Mouse (Mus musculus) forebrain, embryonic 12.5 days (tissue): Measurements from ENCODE around the gene Rab23. TPM values are rescaled to one million over a fixed set of nuclear protein-coding genes. Genes with fewer than 3 reads are reported as not detected.

Source experiments
- ATAC-seq: fragments of 200-750 bp; cut with Nextera tagmentation; 2 replicates; pipeline ENCODE4 v1.8.0; 2017; ENCODE audit warnings: moderate TSS enrichment; ENCODE audit not compliant: low FRiP score
- H3K27ac ChIP-seq: fragments of 300-500 bp; sonication (generic); 2 replicates; pipeline ENCODE4 v1.5.1; 2016; ENCODE audit warnings: mild to moderate bottlenecking
- H3K27me3 ChIP-seq: fragments of 300-500 bp; sonication (generic); 2 replicates; pipeline ENCODE4 v1.6.1; 2016; ENCODE audit warnings: mild to moderate bottlenecking
- H3K36me3 ChIP-seq: fragments of 300-500 bp; sonication (generic); replicated peaks from 2 replicates; pipeline ENCODE4 v1.6.1; 2016; ENCODE audit warnings: mild to moderate bottlenecking
- H3K4me1 ChIP-seq: fragments of 300-500 bp; sonication (generic); 2 replicates; pipeline ENCODE4 v1.6.1; 2016
- H3K4me2 ChIP-seq: fragments of 300-500 bp; sonication (generic); 2 replicates; pipeline ENCODE4 v1.6.1; 2016; ENCODE audit warnings: mild to moderate bottlenecking, moderate library complexity
- H3K4me3 ChIP-seq: fragments of 300-500 bp; sonication (generic); replicated peaks from 2 replicates; pipeline ENCODE4 v1.5.1; 2016; ENCODE audit warnings: mild to moderate bottlenecking
- H3K9ac ChIP-seq: fragments of 300-500 bp; sonication (generic); 2 replicates; pipeline ENCODE4 v1.6.1; 2016; ENCODE audit warnings: mild to moderate bottlenecking
- H3K9me3 ChIP-seq: fragments of 300-500 bp; sonication (generic); 2 replicates; pipeline ENCODE4 v1.6.1; 2016
- WGBS: fragments of 180-500 bp; shearing (Covaris S2); methylation state at CpG from one replicate; pipeline ENCODE4 v1.1.7; 2016; 5-methylcytosine and 5-hydroxymethylcytosine counted together
- polyA plus RNA-seq: library from polyadenylated mRNA; unstranded; fragments of >200 nt; fragmentation: Nextera tagmentation; extraction: Ambion mirVana; gene quantifications from 2 replicates; pipeline ENCODE4 v1.2.1, GENCODE M21; 2016

The Rab23 gene
- polyA plus RNA-seq, 1 experiment from 2014 or later: 32.3 TPM

GRCm38 (mm10) chr1:33776175-33776611 is 56.5 kb downstream of the Rab23 start:
- Histone ChIP-seq H3K27ac (no peak overlapping the region), H3K9me3 (no peaks in the 10 kb centered on the region), H3K4me3 (no peak overlapping the region), H3K4me1 (no peaks in the 10 kb centered on the region), H3K36me3 (peaks cover 52% of the 10 kb centered on the region), H3K9ac (no peak overlapping the region), H3K4me2 (no peak overlapping the region), H3K27me3 (no peaks in the 10 kb centered on the region)
- 90% methylated on average over 14 of the region's 14 CpGs for WGBS
- ATAC-seq: no peak

GRCm38 (mm10) chr1:33784561-33784960 is 64.9 kb downstream of the Rab23 start:
- no peak for ATAC-seq
- H3K27me3 ChIP-seq: no peaks in the 10 kb centered on the region
- no peak overlapping the region for H3K4me2 ChIP-seq
- 97% methylated on average over 5 of the region's 5 CpGs for WGBS
- peaks cover 18% of the 10 kb centered on the region for H3K36me3 ChIP-seq
- H3K4me3 ChIP-seq: no peak overlapping the region
- no peaks in the 10 kb centered on the region for H3K9me3 ChIP-seq
- H3K27ac ChIP-seq: no peak overlapping the region
- H3K9ac ChIP-seq: no peak overlapping the region
- H3K4me1 ChIP-seq: no peaks in the 10 kb centered on the region

GRCm38 (mm10) chr1:33788072-33788471 is 68.4 kb downstream of the Rab23 start:
- H3K4me1 ChIP-seq: no peaks in the 10 kb centered on the region
- 85% methylated on average over 5 of the region's 5 CpGs for WGBS
- no peaks in the 10 kb centered on the region for H3K9me3 ChIP-seq
- H3K4me2 ChIP-seq: no peak overlapping the region
- H3K4me3 ChIP-seq: no peak overlapping the region
- H3K36me3 ChIP-seq: peaks cover 9% of the 10 kb centered on the region
- no peak overlapping the region for H3K27ac ChIP-seq
- H3K27me3 ChIP-seq: no peaks in the 10 kb centered on the region
- H3K9ac ChIP-seq: no peak overlapping the region
- ATAC-seq: no peak

- H3K27me3 ChIP-seq: no peaks in the 10 kb centered on the region
- no peak for ATAC-seq
- peaks cover 6% of the 10 kb centered on the region for H3K36me3 ChIP-seq
- H3K9ac ChIP-seq: no peak overlapping the region
- no peak overlapping the region for H3K4me3 ChIP-seq
- H3K4me1 ChIP-seq: no peaks in the 10 kb centered on the region
- H3K4me2 ChIP-seq: no peak overlapping the region
- no peak overlapping the region for H3K27ac ChIP-seq
- 77% methylated on average over 3 of the region's 3 CpGs for WGBS
- no peaks in the 10 kb centered on the region for H3K9me3 ChIP-seq
These were observed 68.8 kb downstream of the Rab23 start for GRCm38 (mm10) chr1:33788493-33788892.

Other genes starting within 250 kb of the Rab23 start
- 50.0 and 50.7 TPM in 2 replicates for gene Prim2, start 50.1 kb upstream of the Rab23 start, polyA plus RNA-seq
- gene Bag2, start 37.9 kb downstream of the Rab23 start, polyA plus RNA-seq: 28.3 and 29.0 TPM in 2 replicates
- gene Zfp451, start 94.7 kb downstream of the Rab23 start, polyA plus RNA-seq: 51.9 and 55.6 TPM in 2 replicates
- gene Bend6, start 187.9 kb downstream of the Rab23 start, polyA plus RNA-seq: 3.7 and 3.9 TPM in 2 replicates
- 26.8 and 30.8 TPM in 2 replicates for gene Dst, start 188.3 kb downstream of the Rab23 start, polyA plus RNA-seq